Mouse (Mus musculus) lung, adult 18-20 months (tissue): ENCODE data around the gene Gm49486.
A peak's percentile ranks its signal among the peaks of the same experiment; 100 is the strongest.

Experiments used
- DNase-seq, 2 experiments: peaks; one replicate each; pipeline ENCODE4 v3.0.0; 2022; ENCODE audit warnings: mixed read lengths in 2 of 2

Gene Gm49486

DNA sequence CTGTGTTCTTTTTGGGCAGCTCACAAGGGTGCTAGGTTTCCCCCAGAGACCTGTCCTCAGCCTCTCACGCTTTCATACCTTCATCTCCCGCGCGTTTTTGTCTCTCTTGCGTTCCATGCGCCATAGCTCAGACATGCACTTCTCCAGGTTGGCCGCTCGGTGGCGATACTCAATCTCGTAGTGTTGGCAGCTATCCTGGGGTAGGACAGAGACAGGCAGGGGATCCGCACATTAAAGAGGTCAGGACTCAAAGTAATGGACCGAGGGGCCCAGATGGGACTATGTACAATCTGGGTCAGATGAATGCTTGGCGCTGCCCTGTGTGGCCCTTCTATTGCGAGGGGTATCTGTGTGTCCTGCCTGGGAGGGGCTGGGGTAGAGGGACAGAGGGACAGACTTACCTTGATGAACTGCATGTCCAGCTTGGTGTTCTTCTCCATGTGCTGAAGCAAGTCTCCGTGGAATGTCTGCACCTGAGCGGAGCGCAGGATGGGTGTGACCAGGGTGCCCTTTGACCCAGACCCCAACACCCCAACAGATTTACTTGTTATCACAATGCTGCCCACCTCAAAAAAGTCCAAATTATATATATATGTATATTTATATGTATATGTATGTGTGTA, 42.0 kb downstream of the Gm49486 start:
- peak; percentile 32 to 52 for DNase-seq

GRCm38 (mm10) chr15:79273020-79273419, 43.8 kb downstream of the Gm49486 start:
- DNase-seq = no peak

GRCm38 (mm10) chr15:79277728-79278127, 48.5 kb downstream of the Gm49486 start:
- DNase-seq = no peak

DNA sequence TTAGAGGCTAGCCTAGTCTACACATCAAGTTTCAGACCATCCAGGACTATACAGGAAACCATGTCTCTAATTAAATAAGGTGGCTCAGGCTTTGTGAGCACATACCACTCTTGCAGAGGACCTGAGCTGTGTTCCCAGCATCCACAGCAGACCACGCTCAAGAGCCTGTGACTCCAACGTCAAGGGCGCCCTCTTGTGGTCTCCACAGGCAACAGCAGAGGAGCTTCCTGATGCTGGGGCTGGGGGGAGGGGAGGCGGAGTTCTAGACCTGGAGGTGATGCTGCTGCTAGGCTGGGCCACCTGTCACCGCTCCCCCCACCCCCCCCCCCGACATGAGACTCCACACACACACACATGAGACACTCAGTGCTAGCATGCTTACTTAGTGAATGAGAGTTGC, 51.0 kb downstream of the Gm49486 start:
- peak in 1 of 2 experiments; percentile 51 for DNase-seq

- peak; percentile 42 to 65 for DNase-seq
Observed at GRCm38 (mm10) chr15:79280850-79281249, 51.7 kb downstream of the Gm49486 start.

DNA sequence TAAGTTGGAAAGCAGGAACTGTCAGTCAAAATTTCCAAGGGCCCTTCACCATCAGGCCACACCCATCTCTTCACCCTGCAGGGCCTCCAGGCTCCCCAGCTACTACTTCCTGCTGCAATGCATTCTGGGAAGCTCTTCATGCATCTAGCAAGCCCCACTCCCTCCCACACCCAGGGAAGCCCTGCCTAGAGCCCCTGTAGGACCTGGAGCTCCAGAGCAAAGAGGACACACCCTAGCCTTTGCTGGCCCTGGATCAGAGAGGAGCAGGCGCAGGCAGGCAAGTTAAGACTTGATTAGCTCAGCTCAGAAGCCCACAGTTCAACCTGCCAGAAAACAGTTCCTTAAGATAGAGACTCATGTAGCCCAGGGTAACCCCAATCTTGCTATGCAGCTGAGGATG, 52.2 kb downstream of the Gm49486 start:
- DNase-seq = peak; percentile 76 to 87

GRCm38 (mm10) chr15:79282434-79282833, 53.2 kb downstream of the Gm49486 start:
- DNase-seq = peak; percentile 16 to 25

DNA sequence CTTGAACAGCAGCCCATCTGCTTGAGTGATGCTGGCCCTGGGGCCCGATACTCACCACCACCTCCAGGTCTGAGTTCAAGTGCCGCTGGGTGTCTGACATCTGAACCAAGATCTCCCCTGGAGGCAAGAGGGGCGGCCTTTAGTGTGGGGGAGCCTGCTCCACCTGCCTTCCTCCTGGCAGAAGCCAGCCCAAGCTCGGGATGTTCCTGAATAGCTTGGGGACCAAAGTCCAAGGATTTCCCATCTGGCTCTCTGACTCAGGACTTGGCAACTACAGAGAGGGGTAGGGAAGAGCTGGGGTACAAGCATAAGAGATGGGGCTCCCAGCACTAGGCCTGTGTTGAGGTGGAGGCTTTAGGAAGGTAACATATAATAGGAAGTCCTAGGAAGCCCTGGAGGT, 54.2 kb downstream of the Gm49486 start:
- DNase-seq = no peak

DNA sequence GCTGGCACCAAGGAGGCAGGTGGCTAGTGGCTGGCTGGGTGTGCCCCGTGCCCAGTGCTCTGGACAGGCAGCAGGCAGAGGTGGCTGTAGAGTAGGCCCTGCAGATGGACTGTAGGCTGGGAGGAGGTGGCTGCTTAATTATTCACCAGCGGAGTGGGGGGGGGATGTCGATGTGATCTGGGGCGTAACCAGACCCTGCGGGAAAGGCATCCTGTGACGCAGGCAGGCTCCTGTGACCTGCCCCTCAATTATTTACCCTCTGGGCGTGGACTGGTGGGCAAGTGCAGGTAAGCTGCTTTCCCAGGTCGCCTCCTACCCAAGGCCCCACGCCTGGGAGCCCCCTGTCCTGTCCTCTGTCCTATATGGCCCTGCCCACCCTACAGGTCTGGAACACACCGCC, 56.2 kb downstream of the Gm49486 start, which contains the start of gene Baiap2l2:
TSS of gene Baiap2l2 (minus strand) at position 139 of the 400 bp plus-strand sequence.
- peak in 1 of 2 experiments; percentile 19 for DNase-seq

DNA sequence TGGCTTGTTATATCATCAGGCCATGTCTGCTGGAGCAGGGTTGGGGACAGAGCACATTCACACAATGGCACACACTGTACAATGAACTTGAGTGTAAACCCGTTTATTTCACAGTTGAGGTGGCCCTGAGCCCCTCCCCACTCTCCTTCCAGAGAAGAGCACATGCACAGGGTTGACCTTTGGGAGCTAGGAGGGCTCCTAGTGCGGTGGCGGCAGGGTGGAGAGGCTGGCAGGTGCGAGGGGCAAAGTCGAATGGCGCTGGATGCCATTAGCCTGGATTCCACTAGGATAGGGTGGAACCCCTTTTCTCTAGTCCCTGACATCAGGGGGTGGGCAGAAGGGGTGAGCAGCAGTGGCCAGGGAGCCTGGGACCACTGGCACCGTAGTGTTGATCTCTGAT, 57.0 kb downstream of the Gm49486 start:
- no peak for DNase-seq

GRCm38 (mm10) chr15:79287091-79287490, 57.9 kb downstream of the Gm49486 start:
- DNase-seq = no peak

GRCm38 (mm10) chr15:79288387-79288786, 59.2 kb downstream of the Gm49486 start:
- no peak for DNase-seq

GRCm38 (mm10) chr15:79289441-79289840, 60.2 kb downstream of the Gm49486 start:
- DNase-seq = no peak

- no peak for DNase-seq
Observed at GRCm38 (mm10) chr15:79290340-79290739, 61.1 kb downstream of the Gm49486 start.

DNA sequence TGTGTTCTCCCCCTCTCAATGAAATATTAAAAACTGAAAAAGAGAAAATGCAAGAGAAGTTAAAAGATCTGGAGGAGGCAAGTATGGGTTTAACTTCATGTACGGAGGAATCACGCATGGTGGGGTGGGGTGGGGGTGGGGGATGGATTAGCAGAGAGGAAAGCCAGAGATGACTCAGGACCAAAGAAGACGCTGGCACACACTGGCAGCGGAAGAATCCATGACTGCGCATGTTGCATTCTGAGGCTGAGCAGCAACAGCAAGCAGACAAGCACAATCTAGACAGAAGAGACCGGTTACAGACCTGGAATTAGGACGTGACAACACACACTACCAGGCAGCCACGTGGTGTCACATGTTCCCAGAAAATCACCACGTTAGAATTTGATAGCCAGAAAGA, 63.6 kb downstream of the Gm49486 start:
- no peak for DNase-seq

DNA sequence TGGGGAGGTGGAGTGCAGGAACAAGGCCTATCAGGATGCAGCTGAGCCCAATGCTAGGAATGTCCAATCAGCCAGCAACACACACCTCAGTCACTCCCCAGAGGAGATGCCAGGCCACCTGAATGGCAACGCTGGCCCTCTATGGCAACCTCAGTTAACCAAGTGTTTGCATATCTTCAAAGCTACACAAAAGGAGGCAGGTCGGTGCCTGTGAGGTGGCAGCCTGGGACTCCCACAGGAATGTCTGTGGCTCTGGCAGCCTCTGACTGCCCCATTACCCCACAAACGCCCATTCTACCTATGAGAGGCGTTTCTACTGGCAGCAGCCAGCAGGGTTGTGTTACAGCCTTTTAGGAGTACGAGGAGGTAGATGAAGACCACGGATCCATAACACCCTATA, 69.4 kb downstream of the Gm49486 start:
- peak; percentile 70 to 82 for DNase-seq

- DNase-seq = no peak
Observed at GRCm38 (mm10) chr15:79299563-79300155, 70.5 kb downstream of the Gm49486 start.

DNA sequence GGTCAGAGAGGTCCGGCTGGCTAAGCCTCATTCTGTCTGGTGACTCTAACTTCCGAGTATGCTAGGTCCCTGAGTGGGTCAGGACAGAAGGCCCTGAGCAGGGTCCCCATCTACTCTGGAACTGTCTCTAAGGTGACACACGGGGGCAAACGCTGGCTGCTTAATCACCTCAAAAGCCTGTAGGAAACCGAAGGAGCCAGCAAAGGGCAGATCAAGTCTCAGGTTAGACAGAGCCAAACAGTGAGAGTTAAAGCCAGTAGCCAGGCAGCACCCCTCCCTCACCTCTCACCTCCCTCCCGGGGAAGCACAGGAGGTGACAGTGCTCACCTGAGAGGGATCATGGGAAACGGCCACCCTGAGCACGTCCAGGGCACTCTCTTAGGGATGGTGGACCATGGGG, 74.5 kb downstream of the Gm49486 start:
- peak in 1 of 2 experiments; percentile 35 for DNase-seq

- DNase-seq = no peak
Observed at GRCm38 (mm10) chr15:79304832-79305231, 75.6 kb downstream of the Gm49486 start.

GRCm38 (mm10) chr15:79306043-79306637, 76.9 kb downstream of the Gm49486 start:
- no peak for DNase-seq
